Mouse (Mus musculus) intestine, embryonic 16.5 days (tissue): Measurements from ENCODE around the gene Mrpl20. TPM values are rescaled to one million over a fixed set of nuclear protein-coding genes. Genes with fewer than 3 reads are reported as not detected.
"Not testable (repeated sequence)": the region's sequence is repeated elsewhere in the genome, so short reads cannot be mapped to it uniquely, and the experiment has no call there.

Source experiments
- ATAC-seq: fragments of 200-750 bp; cut with Nextera tagmentation; 2 replicates; pipeline ENCODE4 v1.8.0; 2017; ENCODE audit warnings: moderate TSS enrichment, moderate library complexity
- H3K27ac ChIP-seq: fragments of 300-500 bp; sonication (generic); 2 replicates; pipeline ENCODE4 v1.5.1; 2014; ENCODE audit warnings: mild to moderate bottlenecking, low read length
- H3K27me3 ChIP-seq: fragments of 300-500 bp; sonication (generic); replicated peaks from 2 replicates; pipeline ENCODE4 v1.6.1; 2014; ENCODE audit warnings: low read length, control low read depth, mixed read lengths; ENCODE audit not compliant: control insufficient read depth, insufficient read depth
- H3K36me3 ChIP-seq: fragments of 300-500 bp; sonication (generic); 2 replicates; pipeline ENCODE4 v1.6.1; 2014; ENCODE audit warnings: low read length, control low read depth; ENCODE audit not compliant: control insufficient read depth, insufficient read depth
- H3K4me1 ChIP-seq: fragments of 300-500 bp; sonication (generic); 2 replicates; pipeline ENCODE4 v1.6.1; 2014; ENCODE audit warnings: low read length, control low read depth, mixed read lengths; ENCODE audit not compliant: control insufficient read depth, insufficient read depth
- H3K4me2 ChIP-seq: fragments of 300-500 bp; sonication (generic); 2 replicates; pipeline ENCODE4 v1.6.1; 2014; ENCODE audit warnings: low read depth, low read length, control low read depth
- H3K4me3 ChIP-seq: fragments of 300-500 bp; sonication (generic); 2 replicates; pipeline ENCODE4 v1.5.1; 2014; ENCODE audit warnings: mild to moderate bottlenecking, low read length
- H3K9ac ChIP-seq: fragments of 300-500 bp; sonication (generic); 2 replicates; pipeline ENCODE4 v1.6.1; 2014; ENCODE audit warnings: low read depth, low read length
- H3K9me3 ChIP-seq: fragments of 300-500 bp; sonication (generic); 2 replicates; pipeline ENCODE4 v1.6.1; 2016; ENCODE audit warnings: low read length, control low read depth; ENCODE audit not compliant: control insufficient read depth
- WGBS: fragments of 180-500 bp; shearing (Covaris S2); extraction: QIAGEN DNeasy Blood & Tissue Kit; methylation state at CpG from one replicate; pipeline ENCODE4 v1.1.7; 2014; 5-methylcytosine and 5-hydroxymethylcytosine counted together
- polyA plus RNA-seq: library from polyadenylated mRNA; unstranded; fragments of >200 nt; fragmentation: Nextera tagmentation; extraction: Ambion mirVana; gene quantifications from 2 replicates; pipeline ENCODE4 v1.2.1, GENCODE M21; 2015

Mrpl20 gene
- polyA plus RNA-seq, 1 experiment from 2014 or later: 226 TPM

DNA sequence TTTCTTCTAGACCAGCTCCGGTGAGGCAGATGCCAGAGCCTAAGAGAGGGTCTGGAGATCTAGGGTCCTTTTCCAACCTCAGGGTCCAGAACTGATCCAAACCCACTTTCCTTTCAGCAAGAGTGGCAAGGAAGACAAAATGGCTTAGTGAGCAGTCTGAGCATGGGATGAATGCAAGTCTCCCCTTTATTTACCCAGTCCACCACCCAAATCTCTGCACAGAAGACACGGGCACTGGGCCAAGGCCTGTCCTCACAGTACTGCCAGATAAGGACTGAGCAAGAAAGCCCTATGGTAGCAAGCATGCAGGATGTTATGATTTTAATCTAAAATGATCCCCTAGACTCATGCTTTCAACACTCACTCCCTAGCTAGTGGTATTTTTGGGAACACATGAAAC lies 24.9 kb upstream of the Mrpl20 start:
- H3K4me2 ChIP-seq: no peak overlapping the region
- H3K9ac ChIP-seq: no peak overlapping the region
- peaks cover 3% of the 10 kb centered on the region; the same call in 1 of the 2 replicates for H3K27me3 ChIP-seq
- no peak for ATAC-seq
- 77% methylated on average over 2 of the region's 2 CpGs for WGBS
- no peaks in the 10 kb centered on the region for H3K9me3 ChIP-seq
- H3K36me3 ChIP-seq: no peaks in the 10 kb centered on the region
- peaks cover 38% of the 10 kb centered on the region for H3K4me1 ChIP-seq
- no peak overlapping the region for H3K4me3 ChIP-seq
- H3K27ac ChIP-seq: no peak overlapping the region; the same call in 1 of the 2 replicates

GRCm38 (mm10) chr4:155779498-155779897 lies 23.2 kb upstream of the Mrpl20 start:
- Histone ChIP-seq H3K9me3 (no peaks in the 10 kb centered on the region), H3K4me1 (peaks cover 26% of the 10 kb centered on the region), H3K27me3 (no peaks in the 10 kb centered on the region), H3K36me3 (no peaks in the 10 kb centered on the region), H3K27ac (no peak overlapping the region), H3K4me3 (no peak overlapping the region), H3K9ac (no peak overlapping the region), H3K4me2 (no peak overlapping the region)
- ATAC-seq: no peak
- 84% methylated on average over 4 of the region's 4 CpGs for WGBS

DNA sequence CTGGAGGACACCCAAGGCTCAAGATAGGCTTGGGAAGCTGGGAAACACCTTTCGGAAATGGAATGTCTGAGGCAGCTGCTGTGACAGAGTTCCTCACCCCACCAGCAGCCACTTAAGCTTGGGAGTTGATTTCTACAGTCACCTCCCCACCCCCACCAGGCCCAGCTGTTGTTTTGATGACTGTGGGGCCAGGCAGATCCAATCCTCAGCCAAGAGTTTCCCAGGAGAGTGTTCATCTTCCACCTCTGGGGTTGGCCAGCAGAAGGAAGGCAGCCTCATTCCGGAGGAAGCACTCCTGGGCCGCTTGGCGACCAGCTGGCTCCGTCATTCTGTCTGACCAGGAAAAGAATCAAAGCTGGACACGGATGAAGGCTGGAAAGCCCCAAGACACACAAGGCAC lies 21.8 kb upstream of the Mrpl20 start:
- peak overlapping the region; percentile 23; the same call in 1 of the 2 replicates for H3K27ac ChIP-seq
- 33% methylated on average over 6 of the region's 6 CpGs for WGBS
- H3K4me3 ChIP-seq: no peak overlapping the region
- peaks cover 27% of the 10 kb centered on the region for H3K4me1 ChIP-seq
- no peak for ATAC-seq
- H3K27me3 ChIP-seq: no peaks in the 10 kb centered on the region
- H3K4me2 ChIP-seq: no peak overlapping the region
- no peaks in the 10 kb centered on the region for H3K36me3 ChIP-seq
- no peaks in the 10 kb centered on the region for H3K9me3 ChIP-seq
- no peak overlapping the region for H3K9ac ChIP-seq

- H3K27me3 ChIP-seq: no peaks in the 10 kb centered on the region
- peak; percentile 5; the same call in 1 of the 2 replicates for ATAC-seq
- 30% methylated on average over 16 of the region's 16 CpGs for WGBS
- H3K9ac ChIP-seq: peak overlapping the region; percentile 91
- H3K9me3 ChIP-seq: no peaks in the 10 kb centered on the region
- no peaks in the 10 kb centered on the region for H3K36me3 ChIP-seq
- peak overlapping the region; percentile 76 for H3K4me3 ChIP-seq
- peak overlapping the region; percentile 97 for H3K27ac ChIP-seq
- H3K4me2 ChIP-seq: peak overlapping the region; percentile 73
- H3K4me1 ChIP-seq: peaks cover 16% of the 10 kb centered on the region
Measured at GRCm38 (mm10) chr4:155783486-155784080, 19.1 kb upstream of the Mrpl20 start.

DNA sequence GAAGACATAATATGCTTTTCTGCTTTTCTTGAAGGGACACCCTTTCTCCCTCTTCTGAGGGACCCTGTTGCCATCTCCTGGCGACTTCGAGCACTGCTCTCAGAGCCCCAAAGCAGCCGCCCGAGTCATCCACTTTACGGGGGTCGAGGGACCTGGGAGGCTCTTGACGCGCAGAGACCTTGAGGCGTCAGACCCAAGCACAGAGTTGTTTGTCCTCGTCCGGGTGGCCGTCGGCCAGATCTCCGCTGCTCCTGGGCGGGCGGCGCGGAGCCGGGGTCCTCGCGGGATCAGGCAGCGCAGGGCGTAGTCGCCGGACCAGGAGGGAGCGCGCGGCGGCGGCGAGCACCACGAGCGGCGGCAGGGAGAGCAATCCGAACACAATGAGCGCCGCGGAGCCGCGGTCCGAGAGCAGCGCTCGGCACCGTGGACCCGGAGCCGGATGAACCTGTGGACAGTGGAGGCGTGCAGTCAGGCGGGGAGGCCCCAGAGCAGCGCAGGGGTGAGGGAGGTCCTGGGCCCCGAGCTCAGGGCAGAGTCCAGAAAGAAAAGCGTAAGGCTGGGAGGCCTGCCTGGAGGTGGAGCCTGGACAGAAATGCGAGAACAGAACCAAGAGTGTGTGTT lies 18.5 kb upstream of the Mrpl20 start:
- peaks cover 16% of the 10 kb centered on the region for H3K4me1 ChIP-seq
- ATAC-seq: peak; percentile 94

DNA sequence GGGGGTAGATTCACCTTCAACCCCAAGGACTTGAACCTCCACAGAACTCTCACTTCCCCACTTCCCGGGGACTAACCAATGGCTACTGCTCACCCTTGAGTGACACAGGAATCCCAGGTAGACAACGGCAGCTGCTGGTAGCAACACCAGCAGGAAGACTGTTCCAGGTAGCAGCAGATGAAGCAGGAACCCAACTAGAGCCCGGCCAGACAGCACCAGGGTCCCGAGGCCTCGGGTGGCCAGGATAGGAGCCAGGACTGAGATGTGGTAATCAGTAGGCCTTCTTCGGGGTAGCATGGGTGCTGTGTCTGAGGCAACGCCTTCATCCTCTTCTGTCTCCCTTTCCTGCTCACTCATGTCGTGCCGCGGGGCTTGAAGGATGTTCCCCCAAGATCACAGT lies 17.4 kb upstream of the Mrpl20 start:
- Histone ChIP-seq H3K9me3 (no peaks in the 10 kb centered on the region), H3K27ac (peak overlapping the region; percentile 23; the same call in 1 of the 2 replicates), H3K4me3 (no peak overlapping the region), H3K9ac (0 out of 2 replicates have a peak overlapping the region, but pooled peaks have one; percentile 24), H3K4me1 (peaks cover 16% of the 10 kb centered on the region), H3K27me3 (no peaks in the 10 kb centered on the region), H3K4me2 (no peak overlapping the region), H3K36me3 (no peaks in the 10 kb centered on the region)
- WGBS: 83% methylated on average over 10 of the region's 10 CpGs
- no peak for ATAC-seq

More for the DNA sequence above, 18.5 kb upstream of the Mrpl20 start:
- H3K27me3 ChIP-seq: no peaks in the 10 kb centered on the region
- H3K9ac ChIP-seq: peak overlapping the region; percentile 91
- peak overlapping the region; percentile 76 for H3K4me3 ChIP-seq
- H3K36me3 ChIP-seq: no peaks in the 10 kb centered on the region
- H3K4me2 ChIP-seq: peak overlapping the region; percentile 73
- under 1% methylated on average over 52 of the region's 52 CpGs for WGBS
- H3K9me3 ChIP-seq: no peaks in the 10 kb centered on the region
- peak overlapping the region; percentile 97 for H3K27ac ChIP-seq

GRCm38 (mm10) chr4:155785819-155786218 lies 16.9 kb upstream of the Mrpl20 start, which contains the start of gene Tmem88b:
Gene Tmem88b, minus strand, starts transcription at chr4:155785874.
- 60% methylated on average over 5 of the region's 5 CpGs for WGBS
- H3K9ac ChIP-seq: peak within 1 kb of the TSS; percentile 91
- no peaks in the 10 kb centered on the region for H3K9me3 ChIP-seq
- peak within 1 kb of the TSS; percentile 97 for H3K27ac ChIP-seq
- H3K27me3 ChIP-seq: no peaks in the 10 kb centered on the region
- H3K4me3 ChIP-seq: peak within 1 kb of the TSS; percentile 76
- peaks cover 15% of the 10 kb centered on the region for H3K4me1 ChIP-seq
- H3K36me3 ChIP-seq: no peaks in the 10 kb centered on the region
- H3K4me2 ChIP-seq: peak within 1 kb of the TSS; percentile 73
- no peak for ATAC-seq

- Histone ChIP-seq H3K36me3 (no peaks in the 10 kb centered on the region), H3K4me3 (no peak overlapping the region), H3K9me3 (no peaks in the 10 kb centered on the region), H3K4me1 (peaks cover 12% of the 10 kb centered on the region), H3K27ac (no peak overlapping the region), H3K4me2 (no peak overlapping the region), H3K9ac (no peak overlapping the region), H3K27me3 (no peaks in the 10 kb centered on the region)
- 68% methylated on average over 3 of the region's 3 CpGs for WGBS
- no peak for ATAC-seq
Measured at GRCm38 (mm10) chr4:155788300-155788699, 14.4 kb upstream of the Mrpl20 start.

DNA sequence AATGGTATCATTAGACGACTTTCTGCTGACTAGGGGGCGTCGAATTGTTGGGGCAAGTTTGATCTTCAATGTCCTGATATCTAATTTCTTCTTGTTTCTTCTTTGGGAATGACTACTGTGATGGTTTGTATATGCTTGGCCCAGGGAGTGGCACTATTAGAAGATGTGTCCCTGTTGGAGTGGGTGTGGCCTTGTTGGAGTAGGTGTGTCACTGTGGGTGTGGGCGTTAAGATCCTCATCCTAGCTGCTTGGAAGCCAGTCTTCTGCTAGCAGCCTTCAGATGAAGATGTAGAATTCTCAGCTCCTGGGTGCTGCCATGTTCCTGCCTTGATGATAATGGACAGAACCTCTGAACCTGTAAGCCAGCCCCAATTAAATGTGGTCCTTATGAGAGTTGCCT lies 13.8 kb upstream of the Mrpl20 start:
- H3K4me2 ChIP-seq, H3K4me3 ChIP-seq, H3K27me3 ChIP-seq, H3K9ac ChIP-seq, H3K9me3 ChIP-seq, H3K36me3 ChIP-seq, H3K27ac ChIP-seq, ATAC-seq: not testable (repeated sequence)
- peaks cover 12% of the 10 kb centered on the region for H3K4me1 ChIP-seq
- 78% methylated on average over 4 of the region's 4 CpGs for WGBS
